Mouse (Mus musculus): Measurements from ENCODE around the gene Tshz2. TPM values are rescaled to one million over a fixed set of nuclear protein-coding genes. Genes with fewer than 3 reads are reported as not detected.

Tshz2 gene
- polyA plus RNA-seq, 1 experiment from 2014 or later, result 9.0 TPM

- WGBS, result 98% methylated on average over 11 of the region's 11 CpGs
- H3K4me2 ChIP-seq (replicated peaks), result no peak overlapping the region
Measured at GRCm38 (mm10) chr2:170034794-170035193, 402.0 kb downstream of the Tshz2 start.

GRCm38 (mm10) chr2:170036791-170037241, 404.0 kb downstream of the Tshz2 start:
- H3K9me3 ChIP-seq, result no peaks in the 10 kb centered on the region
- no peaks in the 10 kb centered on the region for H3K36me3 ChIP-seq
- H3K9ac ChIP-seq (replicated peaks), result no peak overlapping the region
- 0 out of 2 replicates have a peak overlapping the region, but pooled peaks have one; percentile 27 for H3K27ac ChIP-seq (replicated peaks)
- ATAC-seq (replicated peaks), result peak; percentile 74
- peaks cover 62% of the 10 kb centered on the region for H3K27me3 ChIP-seq
- peak overlapping the region; percentile 24; the same call in 1 of the 2 replicates for H3K4me2 ChIP-seq (replicated peaks)
- 12% methylated on average over 11 of the region's 11 CpGs for WGBS
- H3K4me3 ChIP-seq, result no peak overlapping the region
- H3K4me1 ChIP-seq, result peaks cover 17% of the 10 kb centered on the region

More at GRCm38 (mm10) chr2:170034794-170035193, 402.0 kb downstream of the Tshz2 start:
- no peak for ATAC-seq (replicated peaks)
- Histone ChIP-seq H3K36me3 (no peaks in the 10 kb centered on the region), H3K4me3 (no peak overlapping the region), H3K4me1 (peaks cover 17% of the 10 kb centered on the region), H3K27ac (replicated peaks) (no peak overlapping the region), H3K27me3 (peaks cover 48% of the 10 kb centered on the region), H3K9me3 (no peaks in the 10 kb centered on the region), H3K9ac (replicated peaks) (no peak overlapping the region)

- H3K9me3 ChIP-seq, result no peaks in the 10 kb centered on the region
- 0 out of 2 replicates have a peak overlapping the region, but pooled peaks have one; percentile 27 for H3K27ac ChIP-seq (replicated peaks)
- no peak overlapping the region for H3K4me3 ChIP-seq
- H3K9ac ChIP-seq (replicated peaks), result no peak overlapping the region
- H3K4me1 ChIP-seq, result peaks cover 17% of the 10 kb centered on the region
- no peaks in the 10 kb centered on the region for H3K36me3 ChIP-seq
- 0 out of 2 replicates have a peak overlapping the region, but pooled peaks have one; percentile 24 for H3K4me2 ChIP-seq (replicated peaks)
- ATAC-seq (replicated peaks), result peak; percentile 57
- peaks cover 62% of the 10 kb centered on the region for H3K27me3 ChIP-seq
- WGBS, result 24% methylated on average over 13 of the region's 13 CpGs
Measured at GRCm38 (mm10) chr2:170037346-170037745, 404.5 kb downstream of the Tshz2 start.

GRCm38 (mm10) chr2:170039772-170040171, 407.0 kb downstream of the Tshz2 start:
- peaks cover 17% of the 10 kb centered on the region for H3K4me1 ChIP-seq
- peaks cover 53% of the 10 kb centered on the region for H3K27me3 ChIP-seq

GRCm38 (mm10) chr2:170041101-170041500, 408.3 kb downstream of the Tshz2 start:
- Histone ChIP-seq H3K36me3 (no peaks in the 10 kb centered on the region), H3K4me1 (peaks cover 16% of the 10 kb centered on the region), H3K27ac (replicated peaks) (no peak overlapping the region), H3K9ac (replicated peaks) (no peak overlapping the region), H3K4me2 (replicated peaks) (no peak overlapping the region), H3K27me3 (peaks cover 44% of the 10 kb centered on the region), H3K4me3 (no peak overlapping the region), H3K9me3 (no peaks in the 10 kb centered on the region)
- ATAC-seq (replicated peaks), result no peak
- WGBS, result 71% methylated on average over 9 of the region's 9 CpGs

More at GRCm38 (mm10) chr2:170039772-170040171, 407.0 kb downstream of the Tshz2 start:
- Histone ChIP-seq H3K36me3 (no peaks in the 10 kb centered on the region), H3K9me3 (no peaks in the 10 kb centered on the region), H3K4me2 (replicated peaks) (no peak overlapping the region), H3K9ac (replicated peaks) (no peak overlapping the region), H3K4me3 (no peak overlapping the region), H3K27ac (replicated peaks) (no peak overlapping the region)
- WGBS, result 33% methylated on average over 14 of the region's 14 CpGs
- no peak for ATAC-seq (replicated peaks)

GRCm38 (mm10) chr2:170042471-170043213, 409.8 kb downstream of the Tshz2 start:
- peaks cover 42% of the 10 kb centered on the region for H3K27me3 ChIP-seq

GRCm38 (mm10) chr2:170043290-170043689, 410.5 kb downstream of the Tshz2 start:
- 88% methylated on average over 8 of the region's 10 CpGs for WGBS
- H3K36me3 ChIP-seq, result no peaks in the 10 kb centered on the region
- H3K4me2 ChIP-seq (replicated peaks), result no peak overlapping the region
- no peak overlapping the region for H3K4me3 ChIP-seq
- H3K27me3 ChIP-seq, result peaks cover 42% of the 10 kb centered on the region
- ATAC-seq (replicated peaks), result no peak
- H3K9ac ChIP-seq (replicated peaks), result no peak overlapping the region
- H3K9me3 ChIP-seq, result no peaks in the 10 kb centered on the region
- H3K27ac ChIP-seq (replicated peaks), result no peak overlapping the region
- no peaks in the 10 kb centered on the region for H3K4me1 ChIP-seq

More at GRCm38 (mm10) chr2:170042471-170043213, 409.8 kb downstream of the Tshz2 start:
- H3K4me2 ChIP-seq (replicated peaks), result no peak overlapping the region
- H3K9me3 ChIP-seq, result no peaks in the 10 kb centered on the region
- no peaks in the 10 kb centered on the region for H3K36me3 ChIP-seq
- peaks cover 3% of the 10 kb centered on the region for H3K4me1 ChIP-seq
- H3K4me3 ChIP-seq, result no peak overlapping the region
- WGBS, result 85% methylated on average over 12 of the region's 12 CpGs
- H3K27ac ChIP-seq (replicated peaks), result no peak overlapping the region
- no peak for ATAC-seq (replicated peaks)
- H3K9ac ChIP-seq (replicated peaks), result no peak overlapping the region

GRCm38 (mm10) chr2:170045896-170046295, 413.1 kb downstream of the Tshz2 start:
- Histone ChIP-seq H3K9ac (replicated peaks) (no peak overlapping the region), H3K4me2 (replicated peaks) (no peak overlapping the region), H3K36me3 (no peaks in the 10 kb centered on the region), H3K4me1 (0 out of 2 replicates have a peak, but pooled peaks cover 3% of the 10 kb centered on the region), H3K27ac (replicated peaks) (no peak overlapping the region), H3K27me3 (peaks cover 25% of the 10 kb centered on the region), H3K4me3 (no peak overlapping the region), H3K9me3 (no peaks in the 10 kb centered on the region)
- 87% methylated on average over 11 of the region's 11 CpGs for WGBS
- no peak for ATAC-seq (replicated peaks)

- H3K27me3 ChIP-seq, result peaks cover 18% of the 10 kb centered on the region
- H3K9ac ChIP-seq (replicated peaks), result no peak overlapping the region
- peaks cover 9% of the 10 kb centered on the region for H3K4me1 ChIP-seq
- H3K4me2 ChIP-seq (replicated peaks), result no peak overlapping the region
- no peak for ATAC-seq (replicated peaks)
- no peaks in the 10 kb centered on the region for H3K9me3 ChIP-seq
- no peak overlapping the region for H3K27ac ChIP-seq (replicated peaks)
- no peaks in the 10 kb centered on the region for H3K36me3 ChIP-seq
- H3K4me3 ChIP-seq, result no peak overlapping the region
- 87% methylated on average over 9 of the region's 9 CpGs for WGBS
Measured at GRCm38 (mm10) chr2:170046371-170047145, 413.7 kb downstream of the Tshz2 start.

GRCm38 (mm10) chr2:170048831-170049230, 416.0 kb downstream of the Tshz2 start:
- Histone ChIP-seq H3K4me3 (no peak overlapping the region), H3K36me3 (no peaks in the 10 kb centered on the region), H3K4me2 (replicated peaks) (no peak overlapping the region)

GRCm38 (mm10) chr2:170050651-170051050, 417.8 kb downstream of the Tshz2 start:
- 35% methylated on average over 5 of the region's 5 CpGs for WGBS
- H3K4me3 ChIP-seq, result no peak overlapping the region

More at GRCm38 (mm10) chr2:170048831-170049230, 416.0 kb downstream of the Tshz2 start:
- Histone ChIP-seq H3K27ac (replicated peaks) (no peak overlapping the region), H3K27me3 (0 out of 2 replicates have a peak, but pooled peaks cover 3% of the 10 kb centered on the region), H3K4me1 (peaks cover 13% of the 10 kb centered on the region), H3K9ac (replicated peaks) (no peak overlapping the region), H3K9me3 (no peaks in the 10 kb centered on the region)
- ATAC-seq (replicated peaks), result no peak
- WGBS, result 86% methylated on average over 1 of the region's 1 CpGs

GRCm38 (mm10) chr2:170051441-170051840, 418.6 kb downstream of the Tshz2 start:
- Histone ChIP-seq H3K36me3 (no peaks in the 10 kb centered on the region), H3K4me2 (replicated peaks) (no peak overlapping the region), H3K4me1 (peaks cover 13% of the 10 kb centered on the region), H3K9ac (replicated peaks) (no peak overlapping the region), H3K27me3 (0 out of 2 replicates have a peak, but pooled peaks cover 3% of the 10 kb centered on the region), H3K9me3 (no peaks in the 10 kb centered on the region), H3K4me3 (no peak overlapping the region), H3K27ac (replicated peaks) (0 out of 2 replicates have a peak overlapping the region, but pooled peaks have one; percentile 27)
- no peak; the same call in 1 of the 2 replicates for ATAC-seq (replicated peaks)
- 14% methylated on average over 6 of the region's 6 CpGs for WGBS

More at GRCm38 (mm10) chr2:170050651-170051050, 417.8 kb downstream of the Tshz2 start:
- H3K9ac ChIP-seq (replicated peaks), result no peak overlapping the region
- no peak for ATAC-seq (replicated peaks)
- H3K27me3 ChIP-seq, result 0 out of 2 replicates have a peak, but pooled peaks cover 3% of the 10 kb centered on the region
- H3K36me3 ChIP-seq, result no peaks in the 10 kb centered on the region
- no peak overlapping the region for H3K27ac ChIP-seq (replicated peaks)
- no peak overlapping the region for H3K4me2 ChIP-seq (replicated peaks)
- no peaks in the 10 kb centered on the region for H3K9me3 ChIP-seq
- peaks cover 13% of the 10 kb centered on the region for H3K4me1 ChIP-seq

All from forebrain, embryonic 15.5 days (tissue).